Mouse (Mus musculus) layer of hippocampus, adult 9-10 months (tissue): ENCODE data around the gene Eng.
A peak's percentile ranks its signal among the peaks of the same experiment; 100 is the strongest.

ENCODE experiments used
- DNase-seq: peaks from one replicate; pipeline ENCODE4 v3.0.0; 2022; ENCODE audit warnings: low spot score

Gene Eng

GRCm38 (mm10) chr2:32646379-32647056 lies at the start of gene Eng:
TSS of gene Eng (plus strand) at chr2:32646595.
- no peak for DNase-seq

DNA sequence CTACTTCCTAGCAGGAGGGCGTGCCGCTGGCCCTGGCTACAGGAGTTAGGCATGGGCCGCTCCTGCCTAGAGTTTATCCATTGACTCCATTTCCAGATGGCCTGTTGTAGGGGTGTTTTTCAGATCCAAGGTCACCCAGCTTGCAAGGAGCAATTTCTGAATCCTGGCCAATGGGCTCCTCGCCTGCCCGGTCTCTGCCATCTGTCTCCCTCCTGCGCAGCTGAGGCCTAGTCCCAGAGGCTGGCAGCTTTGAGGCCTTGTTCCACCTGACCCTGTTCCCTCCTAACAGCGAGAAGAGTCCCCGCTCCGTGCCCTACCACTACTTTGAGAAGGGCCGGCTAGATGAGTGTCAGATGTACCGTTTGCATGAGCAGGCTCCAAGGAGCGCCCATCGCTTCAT lies 49.7 kb upstream of the Eng start:
- no peak for DNase-seq

- DNase-seq: no peak
Observed at GRCm38 (mm10) chr2:32597248-32597647, 49.1 kb upstream of the Eng start.

GRCm38 (mm10) chr2:32597699-32598098 lies 48.7 kb upstream of the Eng start:
- no peak for DNase-seq

- DNase-seq: no peak
Observed at GRCm38 (mm10) chr2:32598506-32598905, 47.9 kb upstream of the Eng start.

DNA sequence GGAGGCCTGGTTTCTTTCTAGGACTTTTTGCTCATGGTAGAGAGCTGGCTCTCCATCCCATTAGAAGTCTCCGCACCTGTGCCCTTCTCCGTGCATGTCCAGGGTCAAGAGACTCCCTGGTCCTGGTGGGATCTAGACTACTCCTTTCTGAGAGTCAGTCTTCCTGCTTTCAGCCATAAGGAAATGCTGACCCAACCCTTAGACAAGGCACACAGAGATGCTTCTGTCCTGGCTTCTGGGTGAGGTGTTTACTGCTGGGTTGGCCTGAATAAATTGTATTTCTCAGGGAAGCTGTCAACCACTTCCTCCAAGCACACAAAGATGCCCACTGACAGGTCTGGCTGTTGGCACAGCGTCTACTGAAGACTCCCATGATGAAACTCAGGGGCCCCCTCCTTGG lies 47.0 kb upstream of the Eng start, which contains the start of gene St6galnac6:
Gene St6galnac6 (plus strand): TSS at position 301 of the 400 bp plus-strand sequence.
- no peak for DNase-seq

DNA sequence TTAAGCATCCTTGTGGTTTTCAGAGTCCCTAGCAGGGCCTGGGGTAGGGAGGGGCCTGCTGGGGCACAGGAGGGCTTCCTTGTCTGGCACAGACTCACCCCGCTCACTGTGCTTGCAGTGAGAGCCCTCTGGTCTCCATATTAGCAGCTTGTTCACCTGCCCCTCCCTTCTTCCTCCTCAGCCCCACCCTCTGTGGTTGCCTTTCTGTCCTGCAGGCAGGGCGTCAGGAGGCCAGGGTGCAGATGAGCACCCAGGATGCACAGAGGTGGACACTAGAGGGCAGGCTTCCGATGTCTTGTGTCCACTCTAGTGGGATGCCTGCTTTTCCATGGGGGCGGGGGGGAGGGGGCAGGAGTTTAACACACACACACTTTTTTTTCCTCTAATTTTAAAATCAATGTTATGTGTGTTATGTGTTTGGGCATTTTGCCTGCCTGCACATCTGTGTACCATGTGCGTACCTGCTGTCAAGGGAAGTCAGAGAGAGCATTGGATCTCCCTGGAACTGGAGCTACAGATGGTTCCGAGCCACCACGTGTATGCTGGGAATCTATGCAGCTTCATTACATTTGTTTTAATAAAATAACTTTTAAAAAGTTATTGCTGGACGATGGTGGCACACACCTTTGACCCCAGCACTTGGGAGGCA lies 44.9 kb upstream of the Eng start:
- DNase-seq: no peak

- DNase-seq: peak; percentile 79
Observed at GRCm38 (mm10) chr2:32602600-32603054, 43.8 kb upstream of the Eng start.

DNA sequence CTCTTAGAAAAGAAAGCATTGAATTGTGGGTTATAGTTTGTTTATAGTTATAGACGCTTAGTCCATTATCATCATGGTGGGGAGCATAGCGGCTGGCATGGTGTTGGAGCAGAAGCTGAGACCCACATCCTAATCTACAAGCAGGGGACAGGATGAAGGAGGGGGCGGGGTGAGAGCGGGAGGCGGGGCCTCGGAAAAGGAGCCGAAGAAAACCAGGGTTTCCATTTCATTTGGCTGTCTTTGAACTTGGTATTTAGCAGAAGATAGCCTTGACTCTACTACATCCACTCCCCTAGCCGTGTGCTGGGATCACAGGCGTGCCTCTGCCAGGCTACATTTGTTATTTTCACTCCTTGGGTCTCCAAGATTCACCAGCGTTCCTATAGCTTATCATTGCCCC lies 41.8 kb upstream of the Eng start:
- no peak for DNase-seq

DNA sequence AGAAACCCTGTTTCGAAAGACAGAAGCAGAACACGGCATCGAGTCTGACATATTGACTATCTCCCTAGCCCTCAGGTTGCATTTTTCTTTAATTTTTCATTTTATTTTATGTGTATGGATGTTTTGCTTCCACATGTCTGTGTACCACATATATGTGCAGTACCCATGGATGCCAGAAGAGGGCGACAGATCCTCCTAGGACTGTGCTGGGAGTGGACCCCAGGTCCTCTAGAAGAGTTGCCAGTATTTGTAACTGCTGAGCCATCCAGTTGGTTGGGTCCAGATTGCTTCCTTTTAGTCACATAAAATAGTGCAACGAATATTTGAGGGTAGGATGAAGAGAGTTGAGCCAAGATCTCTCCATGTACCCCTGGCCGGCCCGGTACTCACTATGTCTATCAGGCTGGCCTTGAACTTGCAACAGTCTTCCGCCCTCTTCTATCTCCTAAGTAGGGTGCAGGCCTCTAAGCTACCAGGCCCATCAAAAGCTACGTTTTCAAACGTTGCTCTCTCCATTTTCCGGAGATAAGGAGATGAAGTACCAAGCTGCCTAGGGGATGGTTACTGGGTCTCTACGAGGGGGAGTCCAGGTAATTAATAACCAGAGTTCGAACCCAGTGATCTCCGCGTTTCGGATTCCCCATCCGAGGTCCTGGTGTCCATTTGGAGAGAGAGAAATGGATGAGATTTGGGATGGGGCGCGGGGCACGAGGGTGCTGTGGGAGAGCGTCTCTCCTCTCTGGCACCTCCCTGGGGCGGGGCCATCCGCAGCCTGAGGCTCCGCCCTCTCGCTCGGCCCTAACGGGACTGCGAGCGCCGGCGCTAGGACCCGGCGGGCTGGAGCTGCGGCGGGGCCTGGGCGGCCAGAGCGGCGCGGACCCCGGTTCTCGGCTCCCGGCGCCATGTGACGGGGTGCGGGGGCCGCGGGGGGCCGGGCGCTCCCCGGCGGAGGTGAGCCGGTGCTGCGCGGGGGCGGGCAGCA lies 39.9 kb upstream of the Eng start:
- no peak for DNase-seq

DNA sequence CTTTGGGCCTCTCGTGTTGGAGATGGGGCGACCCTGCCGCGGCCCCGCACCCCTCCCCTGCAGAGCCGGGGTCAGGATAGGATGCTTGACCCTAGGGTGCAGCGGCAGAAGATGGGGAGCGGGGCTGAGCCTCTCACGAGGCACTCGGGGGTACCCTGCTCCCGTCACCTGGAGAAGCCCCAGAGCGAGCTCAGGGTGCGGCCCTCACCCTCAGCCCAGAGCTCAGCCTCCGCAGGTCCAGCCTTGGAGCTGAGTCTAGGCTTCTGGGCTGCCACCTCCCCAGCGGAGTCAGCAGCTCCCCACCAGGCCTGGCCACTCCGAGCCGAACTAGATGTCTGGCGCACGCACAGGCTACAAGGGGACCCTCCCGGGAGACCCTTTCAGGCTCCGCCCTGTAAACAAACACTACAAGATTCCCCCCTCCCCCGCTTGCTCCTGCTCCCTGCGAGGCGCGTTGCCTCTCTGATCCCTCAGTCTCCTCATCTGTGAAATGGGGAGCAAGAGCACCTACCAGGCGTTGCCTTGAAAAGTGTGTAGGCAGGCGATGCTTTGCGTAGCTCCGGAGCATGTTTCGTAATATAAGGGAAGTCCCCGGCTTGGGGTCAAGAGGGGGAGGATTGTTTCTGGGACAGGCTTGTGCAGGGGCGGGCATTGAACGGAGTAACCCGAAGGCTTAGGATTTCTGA lies 39.0 kb upstream of the Eng start:
- no peak for DNase-seq

DNA sequence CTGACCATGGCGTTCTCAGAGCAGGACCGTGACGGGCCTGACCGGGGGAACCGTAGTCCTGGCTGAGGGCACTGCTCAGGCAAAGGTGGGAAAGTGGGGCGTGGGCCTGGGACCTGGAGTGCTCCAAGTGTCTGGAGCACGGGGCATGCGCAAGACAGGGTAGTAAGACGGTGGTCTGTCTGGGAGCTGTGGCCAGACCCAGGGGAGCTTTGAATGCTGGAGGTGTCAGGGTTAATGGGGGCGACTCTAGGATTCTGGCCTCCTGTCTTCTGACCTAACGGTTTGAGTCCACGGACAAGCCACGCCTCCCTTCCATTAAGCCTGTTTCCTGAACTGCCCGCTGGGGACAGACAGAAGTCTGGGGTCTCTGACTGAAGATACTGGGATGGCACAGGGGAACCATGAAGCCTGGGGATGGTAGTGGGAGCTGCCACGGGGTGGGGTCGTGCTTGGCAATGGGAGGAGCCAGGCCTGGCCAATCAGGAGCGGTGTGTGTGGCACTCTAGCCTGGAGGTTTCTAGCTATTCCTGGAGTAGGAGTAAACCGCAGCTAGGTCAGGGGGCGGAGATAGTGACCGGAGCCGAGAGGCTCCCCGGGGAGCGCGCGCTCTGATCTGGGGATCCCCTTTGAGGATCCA lies 38.1 kb upstream of the Eng start:
- DNase-seq: no peak

GRCm38 (mm10) chr2:32608778-32609435 lies 37.5 kb upstream of the Eng start:
- no peak for DNase-seq

GRCm38 (mm10) chr2:32610610-32611229 lies 35.7 kb upstream of the Eng start:
- DNase-seq: no peak

- DNase-seq: no peak
Observed at GRCm38 (mm10) chr2:32612274-32612673, 34.1 kb upstream of the Eng start.

DNA sequence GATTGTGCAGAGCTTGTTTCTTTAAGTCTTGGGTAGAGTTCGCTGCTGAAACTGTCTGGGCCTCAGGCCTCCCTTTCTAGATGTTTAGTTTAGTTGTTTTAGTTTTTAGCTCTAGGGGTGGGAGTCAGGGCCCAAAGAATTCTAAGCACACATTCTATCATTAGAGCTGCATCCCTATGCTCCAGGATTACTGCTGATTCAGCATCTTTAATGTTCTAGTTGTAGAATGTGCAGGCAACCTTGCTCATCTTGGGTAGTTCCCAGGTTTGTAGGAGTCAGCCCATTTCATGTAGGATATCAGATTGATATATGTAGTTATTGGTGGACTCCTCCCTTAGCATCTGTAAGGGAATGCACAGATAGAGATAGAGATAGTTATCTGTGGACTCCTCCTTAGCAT lies 29.3 kb upstream of the Eng start:
- no peak for DNase-seq

DNA sequence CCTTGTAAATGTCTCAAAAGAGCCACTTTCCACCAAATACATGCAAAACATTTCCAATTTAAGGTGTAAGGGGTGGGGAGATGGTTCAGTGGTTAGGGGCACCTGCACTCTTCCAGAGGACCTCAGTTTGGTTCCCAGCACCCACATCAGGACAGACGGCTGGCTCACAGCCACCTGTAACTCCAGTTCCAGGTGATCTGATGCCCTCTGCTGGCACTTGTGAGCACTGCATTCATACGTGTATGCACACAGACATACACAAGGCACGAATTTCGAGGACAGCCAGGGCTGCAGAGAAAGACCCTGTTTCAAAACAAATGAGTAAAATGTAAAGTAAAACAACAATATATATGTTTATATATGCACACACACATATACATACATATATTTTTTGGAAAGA lies 28.8 kb upstream of the Eng start:
- DNase-seq: no peak

GRCm38 (mm10) chr2:32618051-32618450 lies 28.3 kb upstream of the Eng start:
- no peak for DNase-seq

GRCm38 (mm10) chr2:32620682-32621516 lies 25.5 kb upstream of the Eng start:
- no peak for DNase-seq

DNA sequence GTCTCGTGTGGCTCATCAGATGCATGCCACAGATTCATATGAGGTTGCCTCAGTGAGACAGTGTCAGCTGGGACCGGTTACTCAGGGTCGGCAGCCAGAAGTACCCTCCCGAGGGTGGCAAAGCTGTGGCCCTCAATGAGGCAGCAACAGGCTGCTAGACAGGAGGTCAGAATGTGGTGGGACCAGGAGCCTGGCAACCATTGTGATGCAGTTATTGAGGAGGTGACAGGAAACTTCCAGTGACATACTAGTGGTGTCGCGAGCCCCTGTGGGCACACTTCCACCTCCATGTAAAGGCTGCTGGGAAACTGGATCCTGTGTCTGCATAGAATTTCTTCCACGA lies 24.9 kb upstream of the Eng start, which contains the start of gene Ak1:
Gene Ak1 (plus strand): TSS at position 242 of the 343 bp plus-strand sequence.
- no peak for DNase-seq
